Mouse (Mus musculus) ES-E14 (cell line): ENCODE measurements around the gene Tlr9.

ENCODE experiments used
- CHD2 ChIP-seq: IDR thresholded peaks from 2 replicates; pipeline ENCODE4 v1.6.1; 2014; ENCODE audit warnings: mild to moderate bottlenecking, low read depth, low read length, inconsistent platforms
- HCFC1 ChIP-seq: IDR thresholded peaks from 2 replicates; pipeline ENCODE4 v1.6.1; 2012; ENCODE audit warnings: low read length, inconsistent platforms, borderline replicate concordance; ENCODE audit not compliant: insufficient read depth
- MAFK ChIP-seq: IDR thresholded peaks from 2 replicates; pipeline ENCODE4 v1.6.1; 2014; ENCODE audit warnings: mild to moderate bottlenecking, low read depth, low read length, inconsistent platforms; ENCODE audit not compliant: insufficient read depth
- ZC3H11A ChIP-seq: IDR thresholded peaks from 2 replicates; pipeline ENCODE4 v1.6.1; 2012; ENCODE audit warnings: low read depth, mild to moderate bottlenecking, inconsistent platforms, low read length, borderline replicate concordance
- ZNF384 ChIP-seq: IDR thresholded peaks from 2 replicates; pipeline ENCODE4 v1.6.1; 2012; ENCODE audit warnings: low read depth, low read length, inconsistent platforms

DNA sequence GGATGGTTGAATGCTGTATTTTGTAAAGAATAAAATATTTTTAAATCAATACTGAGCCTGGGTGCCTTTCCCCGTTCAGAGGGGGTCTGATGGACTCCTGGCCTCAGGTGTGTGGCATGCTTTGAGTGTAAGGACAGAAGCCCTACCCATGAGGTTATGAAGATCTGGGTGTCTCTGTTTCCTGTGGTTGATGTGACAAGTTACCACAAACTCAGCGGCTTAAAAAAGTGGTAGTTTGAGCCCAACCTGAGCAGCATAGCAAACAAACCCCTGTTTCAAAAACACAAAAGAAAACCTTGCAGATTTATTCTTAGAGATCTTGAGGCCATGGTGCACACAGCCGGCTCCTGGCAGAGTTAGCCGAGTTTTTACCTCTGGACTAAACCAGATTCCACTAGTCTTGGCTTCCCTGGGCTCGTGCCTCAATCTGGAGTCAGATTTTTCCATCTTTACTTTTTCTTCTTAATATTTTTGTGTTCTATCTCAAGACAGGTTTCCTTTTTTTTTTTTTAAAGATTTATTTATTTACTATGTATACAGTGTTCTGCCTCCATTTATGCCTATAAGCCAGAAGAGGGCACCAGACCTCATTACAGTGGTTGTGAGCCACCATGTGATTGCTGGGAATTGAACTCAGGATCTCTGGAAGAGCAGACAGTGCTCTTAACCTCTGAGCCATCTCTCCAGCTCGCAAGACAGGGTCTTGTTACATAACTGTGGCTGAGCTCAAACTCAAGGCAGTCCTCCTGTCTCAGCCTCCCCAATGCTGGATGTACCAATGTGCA, 6.9 kb upstream of the Tlr9 start:
- TF ChIP-seq ZC3H11A (no peak), MAFK (no peak), ZNF384 (no peak), HCFC1 (no peak), CHD2 (no peak)
